In genomic region chr9:60373161-60373737, GRCm38 (mm10) we compare ENCODE assay signal across 13 mouse cellular contexts.
DNase-seq lines count a peak whose midpoint lies in the region; ATAC-seq and TF ChIP-seq lines count a peak whose summit lies in the region.
"Had no signal": no experiment of that assay in that cellular context is flagged by ENCODE, and none has a peak within 500 bp of the region (broad histone marks: within the 10 kb centered on the region; RNA-seq: fewer than 3 reads in every experiment).

No protein-coding gene starts in this region.

- no peak overlapping the region for H3K9ac ChIP-seq in kidney, embryonic 16.5 days (replicated peaks; ENCODE audit: low read length)
- no peak overlapping the region for H3K9ac ChIP-seq in lung, embryonic 16.5 days (ENCODE audit: low read length)
- H3K9ac ChIP-seq in intestine, embryonic 16.5 days (ENCODE audit: low read depth, low read length), result no peak overlapping the region
- H3K9ac ChIP-seq in liver, postnatal 0 days (replicated peaks), result no peak overlapping the region
- H3K9ac ChIP-seq: heart, embryonic 12.5 days had no signal

- no peak for ATAC-seq in kidney, embryonic 16.5 days (ENCODE audit: low FRiP score, low TSS enrichment)
- ATAC-seq in lung, embryonic 16.5 days (ENCODE audit: low read depth), result peak; percentile 91
- ATAC-seq in intestine, embryonic 16.5 days, result peak; percentile 32; the same call in 1 of the 2 replicates
- ATAC-seq in liver, postnatal 0 days, result no peak
- ATAC-seq: midbrain, embryonic 16.5 days had no signal

- H3K9me3 ChIP-seq in kidney, embryonic 16.5 days (ENCODE audit: low read length), result no peaks in the 10 kb centered on the region
- H3K9me3 ChIP-seq in lung, embryonic 16.5 days (ENCODE audit: control insufficient read depth, low read length), result no peaks in the 10 kb centered on the region
- no peaks in the 10 kb centered on the region for H3K9me3 ChIP-seq in intestine, embryonic 16.5 days (ENCODE audit: control insufficient read depth, low read length)
- H3K9me3 ChIP-seq in liver, postnatal 0 days (ENCODE audit: low read length), result no peaks in the 10 kb centered on the region
- H3K9me3 ChIP-seq: heart, embryonic 12.5 days had no signal

- H3K4me3 ChIP-seq in kidney, embryonic 16.5 days (ENCODE audit: low read length), result no peak overlapping the region
- H3K4me3 ChIP-seq in kidney, adult 2 months (ENCODE audit: insufficient read depth, low read depth, low read length), result no peak overlapping the region
- no peak overlapping the region for H3K4me3 ChIP-seq in lung, embryonic 16.5 days (ENCODE audit: low read length)
- H3K4me3 ChIP-seq in intestine, embryonic 16.5 days (ENCODE audit: low read length), result no peak overlapping the region
- no peak overlapping the region for H3K4me3 ChIP-seq in liver, postnatal 0 days (ENCODE audit: low read depth, low read length)
- H3K4me3 ChIP-seq: heart, embryonic 12.5 days had no signal

- no peak for TF ChIP-seq POLR2A in kidney, adult 2 months (IDR thresholded peaks at IDR 0.05; ENCODE audit: low read depth, low read length)

- H3K36me3 ChIP-seq in kidney, embryonic 16.5 days (ENCODE audit: insufficient read depth, low read length), result peaks cover 12% of the 10 kb centered on the region
- no peaks in the 10 kb centered on the region for H3K36me3 ChIP-seq in kidney, adult 2 months (ENCODE audit: control insufficient read depth, insufficient read depth, low read length)
- no peaks in the 10 kb centered on the region for H3K36me3 ChIP-seq in lung, embryonic 16.5 days (ENCODE audit: control insufficient read depth, insufficient read depth, low read length)
- H3K36me3 ChIP-seq in intestine, embryonic 16.5 days (ENCODE audit: control insufficient read depth, insufficient read depth, low read length), result no peaks in the 10 kb centered on the region
- H3K36me3 ChIP-seq in liver, postnatal 0 days (replicated peaks; ENCODE audit: insufficient read depth, low read length), result no peaks in the 10 kb centered on the region
- H3K36me3 ChIP-seq: heart, embryonic 12.5 days had no signal

- no peak for DNase-seq in kidney, adult 2 months
- no peak for DNase-seq in lung, postnatal 14 days
- peak; percentile 45 to 79 for DNase-seq in lung, postnatal 4 days
- no peak for DNase-seq in liver, postnatal 0 days
- no peak for DNase-seq in testis, postnatal 14 days (ENCODE audit: low spot score)
- DNase-seq: cerebellum, adult 18-20 months; gastrocnemius, postnatal 10 days; thymus, adult 18-20 months had no signal

- no peaks in the 10 kb centered on the region for H3K27me3 ChIP-seq in kidney, embryonic 16.5 days (ENCODE audit: insufficient read depth, low read length)
- no peaks in the 10 kb centered on the region for H3K27me3 ChIP-seq in kidney, adult 2 months (replicated peaks; ENCODE audit: control insufficient read depth, insufficient read depth, low read length)
- no peaks in the 10 kb centered on the region for H3K27me3 ChIP-seq in lung, embryonic 16.5 days (ENCODE audit: control insufficient read depth, insufficient read depth, low read depth, low read length)
- H3K27me3 ChIP-seq in intestine, embryonic 16.5 days (replicated peaks; ENCODE audit: control insufficient read depth, insufficient read depth, low read length), result no peaks in the 10 kb centered on the region
- no peaks in the 10 kb centered on the region for H3K27me3 ChIP-seq in liver, postnatal 0 days (ENCODE audit: insufficient read depth, low read length)
- H3K27me3 ChIP-seq: heart, embryonic 12.5 days had no signal

- no peak overlapping the region for H3K4me2 ChIP-seq in kidney, embryonic 16.5 days (replicated peaks; ENCODE audit: low read depth, low read length)
- H3K4me2 ChIP-seq in lung, embryonic 16.5 days (ENCODE audit: low read depth, low read length), result no peak overlapping the region
- H3K4me2 ChIP-seq in intestine, embryonic 16.5 days (ENCODE audit: low read depth, low read length), result no peak overlapping the region
- no peak overlapping the region for H3K4me2 ChIP-seq in liver, postnatal 0 days (ENCODE audit: low read depth, low read length)
- H3K4me2 ChIP-seq: heart, embryonic 12.5 days had no signal

- H3K27ac ChIP-seq in kidney, embryonic 16.5 days (ENCODE audit: low read length), result peak overlapping the region; percentile 51; the same call in 1 of the 2 replicates
- no peak overlapping the region for H3K27ac ChIP-seq in kidney, adult 2 months (ENCODE audit: insufficient read depth, low read depth, low read length)
- peak overlapping the region; percentile 67 for H3K27ac ChIP-seq in lung, embryonic 16.5 days (ENCODE audit: low read length)
- peak overlapping the region; percentile 53; the same call in 1 of the 2 replicates for H3K27ac ChIP-seq in intestine, embryonic 16.5 days (ENCODE audit: low read length)
- no peak overlapping the region for H3K27ac ChIP-seq in liver, postnatal 0 days (ENCODE audit: low read depth)

- no peak for TF ChIP-seq EP300 in liver, postnatal 0 days (IDR thresholded peaks at IDR 0.05; ENCODE audit: low read depth)

- 54% methylated on average over 4 of the region's 4 CpGs for WGBS in kidney, embryonic 16.5 days
- WGBS in kidney, adult 2 months, result 79% methylated on average over 4 of the region's 4 CpGs
- WGBS in lung, embryonic 16.5 days, result 49% methylated on average over 4 of the region's 4 CpGs
- WGBS in intestine, embryonic 16.5 days, result 39% methylated on average over 4 of the region's 4 CpGs
- WGBS in liver, postnatal 0 days (ENCODE audit: insufficient replicate concordance), result 77% methylated on average over 4 of the region's 4 CpGs

- no peak for TF ChIP-seq CTCF in kidney, adult 2 months (conservative IDR thresholded peaks at IDR 0.05; ENCODE audit: insufficient read depth, insufficient read length, low read depth, low read length)
- no peak for TF ChIP-seq CTCF in liver, postnatal 0 days (IDR thresholded peaks at IDR 0.05; ENCODE audit: low read depth)

- peaks cover 13% of the 10 kb centered on the region for H3K4me1 ChIP-seq in kidney, embryonic 16.5 days (ENCODE audit: insufficient read depth, low read length)
- H3K4me1 ChIP-seq in kidney, adult 2 months (ENCODE audit: control insufficient read depth, insufficient read depth, low read length), result 0 out of 2 replicates have a peak, but pooled peaks cover 2% of the 10 kb centered on the region
- peaks cover 19% of the 10 kb centered on the region for H3K4me1 ChIP-seq in lung, embryonic 16.5 days (replicated peaks; ENCODE audit: control insufficient read depth, insufficient read depth, low read length)
- H3K4me1 ChIP-seq in intestine, embryonic 16.5 days (ENCODE audit: control insufficient read depth, insufficient read depth, low read length), result peaks cover 9% of the 10 kb centered on the region
- no peaks in the 10 kb centered on the region; the same call in 1 of the 2 replicates for H3K4me1 ChIP-seq in liver, postnatal 0 days (ENCODE audit: insufficient read depth)

Comparison
In these comparisons a context has a peak if more than half of its experiments do, and no peak if none do; other contexts are left out.
1. H3K27ac ChIP-seq: peak in kidney, embryonic 16.5 days (single experiment), lung, embryonic 16.5 days (single experiment) and intestine, embryonic 16.5 days (single experiment); none in kidney, adult 2 months (single experiment) and liver, postnatal 0 days (single experiment).
2. DNase-seq: peak in lung, postnatal 4 days (2 of 2); none in kidney, adult 2 months (single experiment), lung, postnatal 14 days (single experiment), liver, postnatal 0 days (single experiment) and testis, postnatal 14 days (single experiment).
3. ATAC-seq: peak in lung, embryonic 16.5 days (single experiment) and intestine, embryonic 16.5 days (single experiment); none in kidney, embryonic 16.5 days (single experiment) and liver, postnatal 0 days (single experiment).